Mouse (Mus musculus): ENCODE results near the gene Hist1h2ae. TPM values are rescaled to one million over a fixed set of nuclear protein-coding genes. Genes with fewer than 3 reads are reported as not detected.
"Not testable (repeated sequence)": the region's sequence is repeated elsewhere in the genome, so short reads cannot be mapped to it uniquely, and the experiment has no call there.

Hist1h2ae gene
- polyA plus RNA-seq (2017; shearing (Covaris generic)): 10 to 100 TPM; 12.3 to 17.6 TPM

GRCm38 (mm10) chr13:23571022-23571503 lies at the start of gene Hist1h2ae, which contains the start of gene Hist1h2bg:
Gene Hist1h2ae, minus strand, starts transcription at chr13:23571220.
Gene Hist1h2bg, plus strand, starts transcription at chr13:23571396.
- peak; percentile 82 for ATAC-seq

GRCm38 (mm10) chr13:23620056-23620732 lies 49.2 kb upstream of the Hist1h2ae start:
- ATAC-seq: no peak

- ATAC-seq: no peak
These were observed 40.6 kb upstream of the Hist1h2ae start for GRCm38 (mm10) chr13:23611638-23612037.

- no peak for ATAC-seq
These were observed 39.4 kb upstream of the Hist1h2ae start for GRCm38 (mm10) chr13:23610393-23610792.

GRCm38 (mm10) chr13:23609844-23610243 lies 38.8 kb upstream of the Hist1h2ae start:
- no peak for ATAC-seq

GRCm38 (mm10) chr13:23609209-23609608 lies 38.2 kb upstream of the Hist1h2ae start:
- no peak for ATAC-seq

GRCm38 (mm10) chr13:23605052-23605451 lies 34.0 kb upstream of the Hist1h2ae start:
- no peak for ATAC-seq

- ATAC-seq: no peak
These were observed 33.4 kb upstream of the Hist1h2ae start for GRCm38 (mm10) chr13:23604452-23604851.

- ATAC-seq: no peak
These were observed 32.2 kb upstream of the Hist1h2ae start for GRCm38 (mm10) chr13:23603182-23603699.

- peak; percentile 84 for ATAC-seq
These were observed 26.9 kb upstream of the Hist1h2ae start for GRCm38 (mm10) chr13:23597957-23598356.

- ATAC-seq: no peak
These were observed 24.8 kb upstream of the Hist1h2ae start for GRCm38 (mm10) chr13:23595622-23596372.

- no peak for ATAC-seq
These were observed 24.2 kb upstream of the Hist1h2ae start for GRCm38 (mm10) chr13:23595185-23595584.

GRCm38 (mm10) chr13:23593051-23593770 lies 22.2 kb upstream of the Hist1h2ae start:
- ATAC-seq: peak; percentile 45

GRCm38 (mm10) chr13:23592614-23593013 lies 21.6 kb upstream of the Hist1h2ae start:
- ATAC-seq: no peak

- ATAC-seq: not testable (repeated sequence)
These were observed 20.9 kb upstream of the Hist1h2ae start for GRCm38 (mm10) chr13:23591886-23592285.

GRCm38 (mm10) chr13:23591206-23591605 lies 20.2 kb upstream of the Hist1h2ae start:
- no peak for ATAC-seq

- ATAC-seq: no peak
These were observed 15.9 kb upstream of the Hist1h2ae start for GRCm38 (mm10) chr13:23586940-23587225.

- no peak for ATAC-seq
These were observed 15.3 kb upstream of the Hist1h2ae start for GRCm38 (mm10) chr13:23586099-23586939.

- ATAC-seq: peak; percentile 79
These were observed 14.6 kb upstream of the Hist1h2ae start for GRCm38 (mm10) chr13:23585442-23586098.

- ATAC-seq: peak; percentile 45
These were observed 14.0 kb upstream of the Hist1h2ae start for GRCm38 (mm10) chr13:23585029-23585441.

- ATAC-seq: no peak
These were observed 13.3 kb upstream of the Hist1h2ae start for GRCm38 (mm10) chr13:23584331-23584730.

Data from CD4-positive, CD25-positive, alpha-beta regulatory T cell, adult 4 months (primary cell).